Mouse (Mus musculus): ENCODE measurements at regions not wholly inside any gene's neighbourhood (a gene's known extent, or its start where the extent isn't known, plus 50 kb on each side); places are given as distances from the start of the nearest gene placed in this dataset.

GRCm38 (mm10) chr16:73279951-73280350, 971.8 kb downstream of the Robo1 start:
- no peak for TF ChIP-seq CTCF (IDR thresholded peaks at IDR 0.05; ENCODE audit: low read depth)
- Histone ChIP-seq H3K9ac (ENCODE audit: low read depth, low read length) (no peak overlapping the region), H3K4me3 (ENCODE audit: low read depth, low read length) (no peak overlapping the region), H3K4me1 (replicated peaks; ENCODE audit: control insufficient read depth, insufficient read depth, low read length) (no peaks in the 10 kb centered on the region), H3K36me3 (ENCODE audit: control insufficient read depth, insufficient read depth) (no peaks in the 10 kb centered on the region), H3K27me3 (replicated peaks; ENCODE audit: control insufficient read depth, insufficient read depth, low read length) (no peaks in the 10 kb centered on the region), H3K9me3 (ENCODE audit: control insufficient read depth) (no peaks in the 10 kb centered on the region), H3K4me2 (replicated peaks; ENCODE audit: low read depth) (no peak overlapping the region), H3K27ac (ENCODE audit: low read depth, low read length) (no peak overlapping the region)
- WGBS: 74% methylated on average over 11 of the region's 11 CpGs
- no peak for ATAC-seq

GRCm38 (mm10) chr16:73259691-73260090, 951.6 kb downstream of the Robo1 start:
- Histone ChIP-seq H3K27me3 (replicated peaks; ENCODE audit: control insufficient read depth, insufficient read depth, low read length) (no peaks in the 10 kb centered on the region), H3K36me3 (ENCODE audit: control insufficient read depth, insufficient read depth) (no peaks in the 10 kb centered on the region), H3K4me1 (replicated peaks; ENCODE audit: control insufficient read depth, insufficient read depth, low read length) (no peaks in the 10 kb centered on the region), H3K9me3 (ENCODE audit: control insufficient read depth) (no peaks in the 10 kb centered on the region), H3K27ac (ENCODE audit: low read depth, low read length) (no peak overlapping the region), H3K4me2 (replicated peaks; ENCODE audit: low read depth) (no peak overlapping the region), H3K9ac (ENCODE audit: low read depth, low read length) (no peak overlapping the region), H3K4me3 (ENCODE audit: low read depth, low read length) (no peak overlapping the region)
- no peak for TF ChIP-seq CTCF (IDR thresholded peaks at IDR 0.05; ENCODE audit: low read depth)
- WGBS: 95% methylated on average over 1 of the region's 1 CpGs
- no peak for ATAC-seq

- no peak overlapping the region for H3K4me3 ChIP-seq (ENCODE audit: low read depth, low read length)
These were observed 951.2 kb downstream of the Robo1 start for GRCm38 (mm10) chr16:73259283-73259682.

GRCm38 (mm10) chr16:73245073-73245590, 937.0 kb downstream of the Robo1 start:
- WGBS: 82% methylated on average over 2 of the region's 2 CpGs
- H3K27me3 ChIP-seq (replicated peaks; ENCODE audit: control insufficient read depth, insufficient read depth, low read length): no peaks in the 10 kb centered on the region
- no peak for ATAC-seq
- no peak for TF ChIP-seq CTCF (IDR thresholded peaks at IDR 0.05; ENCODE audit: low read depth)
- no peak overlapping the region for H3K4me3 ChIP-seq (ENCODE audit: low read depth, low read length)
- no peaks in the 10 kb centered on the region for H3K4me1 ChIP-seq (replicated peaks; ENCODE audit: control insufficient read depth, insufficient read depth, low read length)
- no peak overlapping the region for H3K9ac ChIP-seq (ENCODE audit: low read depth, low read length)
- H3K4me2 ChIP-seq (replicated peaks; ENCODE audit: low read depth): no peak overlapping the region
- no peaks in the 10 kb centered on the region for H3K36me3 ChIP-seq (ENCODE audit: control insufficient read depth, insufficient read depth)
- no peak overlapping the region for H3K27ac ChIP-seq (ENCODE audit: low read depth, low read length)
- H3K9me3 ChIP-seq (ENCODE audit: control insufficient read depth): no peaks in the 10 kb centered on the region

More at GRCm38 (mm10) chr16:73259283-73259682, 951.2 kb downstream of the Robo1 start:
- Histone ChIP-seq H3K27ac (ENCODE audit: low read depth, low read length) (no peak overlapping the region), H3K4me1 (replicated peaks; ENCODE audit: control insufficient read depth, insufficient read depth, low read length) (no peaks in the 10 kb centered on the region), H3K36me3 (ENCODE audit: control insufficient read depth, insufficient read depth) (no peaks in the 10 kb centered on the region), H3K4me2 (replicated peaks; ENCODE audit: low read depth) (no peak overlapping the region), H3K9ac (ENCODE audit: low read depth, low read length) (no peak overlapping the region), H3K27me3 (replicated peaks; ENCODE audit: control insufficient read depth, insufficient read depth, low read length) (no peaks in the 10 kb centered on the region), H3K9me3 (ENCODE audit: control insufficient read depth) (no peaks in the 10 kb centered on the region)
- no peak for TF ChIP-seq CTCF (IDR thresholded peaks at IDR 0.05; ENCODE audit: low read depth)
- WGBS: 84% methylated on average over 3 of the region's 3 CpGs
- ATAC-seq: no peak

GRCm38 (mm10) chr16:73230599-73230998, 922.5 kb downstream of the Robo1 start:
- Histone ChIP-seq H3K9me3 (ENCODE audit: control insufficient read depth) (no peaks in the 10 kb centered on the region), H3K4me2 (replicated peaks; ENCODE audit: low read depth) (no peak overlapping the region), H3K36me3 (ENCODE audit: control insufficient read depth, insufficient read depth) (no peaks in the 10 kb centered on the region), H3K27me3 (replicated peaks; ENCODE audit: control insufficient read depth, insufficient read depth, low read length) (no peaks in the 10 kb centered on the region), H3K4me1 (replicated peaks; ENCODE audit: control insufficient read depth, insufficient read depth, low read length) (no peaks in the 10 kb centered on the region), H3K9ac (ENCODE audit: low read depth, low read length) (no peak overlapping the region), H3K27ac (ENCODE audit: low read depth, low read length) (no peak overlapping the region), H3K4me3 (ENCODE audit: low read depth, low read length) (no peak overlapping the region)
- no peak for TF ChIP-seq CTCF (IDR thresholded peaks at IDR 0.05; ENCODE audit: low read depth)
- 75% methylated on average over 2 of the region's 2 CpGs for WGBS
- ATAC-seq: no peak

GRCm38 (mm10) chr16:73217555-73217954, 909.4 kb downstream of the Robo1 start:
- TF ChIP-seq CTCF (IDR thresholded peaks at IDR 0.05; ENCODE audit: low read depth): no peak
- WGBS: 87% methylated on average over 4 of the region's 4 CpGs

GRCm38 (mm10) chr16:73203542-73203941, 895.4 kb downstream of the Robo1 start:
- Histone ChIP-seq H3K4me2 (replicated peaks; ENCODE audit: low read depth) (no peak overlapping the region), H3K4me1 (replicated peaks; ENCODE audit: control insufficient read depth, insufficient read depth, low read length) (no peaks in the 10 kb centered on the region), H3K9ac (ENCODE audit: low read depth, low read length) (no peak overlapping the region), H3K9me3 (ENCODE audit: control insufficient read depth) (no peaks in the 10 kb centered on the region), H3K4me3 (ENCODE audit: low read depth, low read length) (no peak overlapping the region), H3K36me3 (ENCODE audit: control insufficient read depth, insufficient read depth) (no peaks in the 10 kb centered on the region), H3K27ac (ENCODE audit: low read depth, low read length) (no peak overlapping the region), H3K27me3 (replicated peaks; ENCODE audit: control insufficient read depth, insufficient read depth, low read length) (no peaks in the 10 kb centered on the region)
- no peak for ATAC-seq
- 93% methylated on average over 11 of the region's 11 CpGs for WGBS
- no peak for TF ChIP-seq CTCF (IDR thresholded peaks at IDR 0.05; ENCODE audit: low read depth)

More at GRCm38 (mm10) chr16:73217555-73217954, 909.4 kb downstream of the Robo1 start:
- no peak for ATAC-seq
- H3K4me2 ChIP-seq (replicated peaks; ENCODE audit: low read depth): no peak overlapping the region
- H3K4me1 ChIP-seq (replicated peaks; ENCODE audit: control insufficient read depth, insufficient read depth, low read length): no peaks in the 10 kb centered on the region
- H3K36me3 ChIP-seq (ENCODE audit: control insufficient read depth, insufficient read depth): no peaks in the 10 kb centered on the region
- H3K9me3 ChIP-seq (ENCODE audit: control insufficient read depth): no peaks in the 10 kb centered on the region
- H3K9ac ChIP-seq (ENCODE audit: low read depth, low read length): no peak overlapping the region
- H3K27ac ChIP-seq (ENCODE audit: low read depth, low read length): no peak overlapping the region
- H3K27me3 ChIP-seq (replicated peaks; ENCODE audit: control insufficient read depth, insufficient read depth, low read length): no peaks in the 10 kb centered on the region
- no peak overlapping the region for H3K4me3 ChIP-seq (ENCODE audit: low read depth, low read length)
